Mouse (Mus musculus) brown adipose tissue, adult 24 weeks (tissue): ENCODE results near the gene Gm11595. TPM values are rescaled to one million over a fixed set of nuclear protein-coding genes. Genes with fewer than 3 reads are reported as not detected.

Experiments used
- polyA plus RNA-seq: library from polyadenylated mRNA; stranded (reverse); fragments of >200 nt; gene quantifications from 2 replicates; pipeline ENCODE4 v1.2.4, GENCODE M21; 2012; ENCODE audit not compliant: missing spikeins, insufficient read depth, insufficient read length

Gene Gm11595
- polyA plus RNA-seq, 1 experiment = not detected

Other genes with a start within 250 kb of the Gm11595 start
- not detected in 2 replicates for gene Krt40, start 229.8 kb downstream of the Gm11595 start, polyA plus RNA-seq
- not detected in 2 replicates for gene Krtap3-3, start 222.0 kb downstream of the Gm11595 start, polyA plus RNA-seq
- not detected in 2 replicates for gene Krtap3-2, start 216.1 kb downstream of the Gm11595 start, polyA plus RNA-seq
- gene Gm11939, start 213.4 kb downstream of the Gm11595 start, polyA plus RNA-seq = not detected in 2 replicates
- not detected in 2 replicates for gene Krtap3-1, start 206.3 kb downstream of the Gm11595 start, polyA plus RNA-seq
- gene Krtap1-5, start 191.9 kb downstream of the Gm11595 start, polyA plus RNA-seq = not detected in 2 replicates
- gene Krtap1-4, start 189.3 kb downstream of the Gm11595 start, polyA plus RNA-seq = not detected in 2 replicates
- gene Krtap1-3, start 181.6 kb downstream of the Gm11595 start, polyA plus RNA-seq = not detected in 2 replicates
- not detected in 2 replicates for gene Krtap9-3, start 174.8 kb downstream of the Gm11595 start, polyA plus RNA-seq
- not detected in 2 replicates for gene Gm11938, start 169.6 kb downstream of the Gm11595 start, polyA plus RNA-seq
- gene Gm11937, start 162.7 kb downstream of the Gm11595 start, polyA plus RNA-seq = not detected in 2 replicates
- not detected in 2 replicates for gene Krtap2-4, start 158.1 kb downstream of the Gm11595 start, polyA plus RNA-seq
- not detected in 2 replicates for gene Gm11562, start 152.5 kb downstream of the Gm11595 start, polyA plus RNA-seq
- gene Krtap4-1, start 144.7 kb downstream of the Gm11595 start, polyA plus RNA-seq = not detected in 2 replicates
- not detected in 2 replicates for gene Krtap4-2, start 137.8 kb downstream of the Gm11595 start, polyA plus RNA-seq
- gene Krtap4-7, start 128.8 kb downstream of the Gm11595 start, polyA plus RNA-seq = not detected in 2 replicates
- not detected in 2 replicates for gene Gm11555, start 122.7 kb downstream of the Gm11595 start, polyA plus RNA-seq
- not detected in 2 replicates for gene Gm11563, start 114.0 kb downstream of the Gm11595 start, polyA plus RNA-seq
- not detected in 2 replicates for gene Krtap4-6, start 107.0 kb downstream of the Gm11595 start, polyA plus RNA-seq
- not detected in 2 replicates for gene Gm14190, start 82.2 kb downstream of the Gm11595 start, polyA plus RNA-seq
- gene Gm14180, start 38.6 kb downstream of the Gm11595 start, polyA plus RNA-seq = not detected in 2 replicates
- not detected in 2 replicates for gene Krtap4-8, start 7.8 kb upstream of the Gm11595 start, polyA plus RNA-seq
- not detected in 2 replicates for gene Krtap4-9, start 12.3 kb upstream of the Gm11595 start, polyA plus RNA-seq
- not detected in 2 replicates for gene Gm11596, start 20.6 kb upstream of the Gm11595 start, polyA plus RNA-seq
- gene Gm11569, start 26.0 kb upstream of the Gm11595 start, polyA plus RNA-seq = not detected in 2 replicates
- not detected in 2 replicates for gene Gm11554, start 31.5 kb upstream of the Gm11595 start, polyA plus RNA-seq
- not detected in 2 replicates for gene Krtap4-13, start 37.0 kb upstream of the Gm11595 start, polyA plus RNA-seq
- gene Gm11564, start 42.8 kb upstream of the Gm11595 start, polyA plus RNA-seq = not detected in 2 replicates
- gene 2300003K06Rik, start 65.2 kb upstream of the Gm11595 start, polyA plus RNA-seq = not detected in 2 replicates
- gene Krtap4-16, start 78.7 kb upstream of the Gm11595 start, polyA plus RNA-seq = not detected in 2 replicates
- not detected in 2 replicates for gene Gm11568, start 85.0 kb upstream of the Gm11595 start, polyA plus RNA-seq
- gene Gm11559, start 91.6 kb upstream of the Gm11595 start, polyA plus RNA-seq = not detected in 2 replicates
- not detected in 2 replicates for gene Krtap9-1, start 100.5 kb upstream of the Gm11595 start, polyA plus RNA-seq
- not detected in 2 replicates for gene Gm11567, start 106.3 kb upstream of the Gm11595 start, polyA plus RNA-seq
- not detected in 2 replicates for gene Krtap31-1, start 135.0 kb upstream of the Gm11595 start, polyA plus RNA-seq
- not detected in 2 replicates for gene Gm11565, start 141.8 kb upstream of the Gm11595 start, polyA plus RNA-seq
- gene Krtap31-2, start 163.4 kb upstream of the Gm11595 start, polyA plus RNA-seq = not detected in 2 replicates
- not detected in 2 replicates for gene Krtap9-5, start 175.6 kb upstream of the Gm11595 start, polyA plus RNA-seq
- gene Krtap29-1, start 206.1 kb upstream of the Gm11595 start, polyA plus RNA-seq = not detected in 2 replicates
- not detected in 2 replicates for gene Krtap16-1, start 213.7 kb upstream of the Gm11595 start, polyA plus RNA-seq
- not detected in 2 replicates for gene Krtap17-1, start 221.1 kb upstream of the Gm11595 start, polyA plus RNA-seq
- gene Krt33a, start 243.3 kb upstream of the Gm11595 start, polyA plus RNA-seq = not detected in 2 replicates